Mouse (Mus musculus) small intestine, adult 2 months (tissue): ENCODE results near the gene Anapc1. TPM values are rescaled to one million over a fixed set of nuclear protein-coding genes. Genes with fewer than 3 reads are reported as not detected.
"Not testable (repeated sequence)": the region's sequence is repeated elsewhere in the genome, so short reads cannot be mapped to it uniquely, and the experiment has no call there.

Source experiments
- H3K27ac ChIP-seq: fragments of 200-500 bp; 2 replicates; pipeline ENCODE4 v1.5.1; 2012; ENCODE audit warnings: low read depth, low read length, control low read depth, inconsistent platforms; ENCODE audit not compliant: insufficient read depth
- H3K27me3 ChIP-seq: fragments of 200-500 bp; 2 replicates; pipeline ENCODE4 v1.6.1; 2012; ENCODE audit warnings: mild to moderate bottlenecking, moderate library complexity, low read length, inconsistent platforms; ENCODE audit not compliant: control insufficient read depth, insufficient read depth
- H3K36me3 ChIP-seq: fragments of 200-500 bp; 2 replicates; pipeline ENCODE4 v1.6.1; 2012; ENCODE audit warnings: mild to moderate bottlenecking, low read length, control low read depth, inconsistent platforms; ENCODE audit not compliant: control insufficient read depth, insufficient read depth
- H3K4me1 ChIP-seq: fragments of 200-500 bp; 2 replicates; pipeline ENCODE4 v1.6.1; 2012; ENCODE audit warnings: low read length, inconsistent platforms, mixed read lengths; ENCODE audit not compliant: control insufficient read depth, insufficient read depth, insufficient read length
- H3K4me3 ChIP-seq: fragments of 200-500 bp; 2 replicates; pipeline ENCODE4 v1.5.1; 2012; ENCODE audit warnings: low read depth, mild to moderate bottlenecking, control low read depth, inconsistent platforms, low read length, moderate library complexity
- CTCF ChIP-seq: fragments of 200-500 bp; IDR thresholded peaks from 2 replicates; pipeline ENCODE4 v1.5.1; 2012; ENCODE audit warnings: low read depth, mild to moderate bottlenecking, control low read depth, inconsistent platforms, low read length, moderate library complexity, mixed read lengths; ENCODE audit not compliant: insufficient replicate concordance, insufficient read length; ENCODE audit errors: extremely low read depth
- POLR2A ChIP-seq: fragments of 200-500 bp; IDR thresholded peaks from 2 replicates; pipeline ENCODE4 v1.6.1; 2012; ENCODE audit warnings: low read depth, mild to moderate bottlenecking, control low read depth, inconsistent platforms, low read length, moderate library complexity
- WGBS: fragments of 180-500 bp; shearing (Covaris S2); methylation state at CpG from one replicate; pipeline ENCODE4 v1.1.7; 2018; 5-methylcytosine and 5-hydroxymethylcytosine counted together
- polyA plus RNA-seq: library from polyadenylated mRNA; depleted of rRNA; stranded (reverse); fragments of >200 nt; gene quantifications from 2 replicates; pipeline ENCODE4 v1.2.3, GENCODE M21; 2012

The Anapc1 gene
- polyA plus RNA-seq, 1 experiment, result 19.1 TPM

GRCm38 (mm10) chr2:128697566-128697965, 10.4 kb upstream of the Anapc1 start:
- Histone ChIP-seq H3K27ac (peak overlapping the region; percentile 99), H3K4me3 (no peak overlapping the region), H3K4me1 (peaks cover 6% of the 10 kb centered on the region; the same call in 1 of the 2 replicates), H3K27me3 (no peaks in the 10 kb centered on the region), H3K36me3 (peaks cover 9% of the 10 kb centered on the region; the same call in 1 of the 2 replicates)
- no peak for TF ChIP-seq CTCF
- TF ChIP-seq POLR2A, result no peak
- WGBS, result 48% methylated on average over 5 of the region's 5 CpGs

GRCm38 (mm10) chr2:128697047-128697446, 9.9 kb upstream of the Anapc1 start:
- H3K36me3 ChIP-seq, result peaks cover 8% of the 10 kb centered on the region; the same call in 1 of the 2 replicates
- TF ChIP-seq POLR2A (no peak), CTCF (no peak)
- 59% methylated on average over 1 of the region's 1 CpGs for WGBS
- peak overlapping the region; percentile 99 for H3K27ac ChIP-seq
- H3K4me1 ChIP-seq, result peaks cover 6% of the 10 kb centered on the region; the same call in 1 of the 2 replicates
- no peak overlapping the region for H3K4me3 ChIP-seq
- no peaks in the 10 kb centered on the region for H3K27me3 ChIP-seq

GRCm38 (mm10) chr2:128696426-128696825, 9.2 kb upstream of the Anapc1 start:
- peak overlapping the region; percentile 99 for H3K27ac ChIP-seq
- TF ChIP-seq POLR2A, result peak; percentile 22; the same call in 1 of the 2 replicates
- TF ChIP-seq CTCF, result no peak

DNA sequence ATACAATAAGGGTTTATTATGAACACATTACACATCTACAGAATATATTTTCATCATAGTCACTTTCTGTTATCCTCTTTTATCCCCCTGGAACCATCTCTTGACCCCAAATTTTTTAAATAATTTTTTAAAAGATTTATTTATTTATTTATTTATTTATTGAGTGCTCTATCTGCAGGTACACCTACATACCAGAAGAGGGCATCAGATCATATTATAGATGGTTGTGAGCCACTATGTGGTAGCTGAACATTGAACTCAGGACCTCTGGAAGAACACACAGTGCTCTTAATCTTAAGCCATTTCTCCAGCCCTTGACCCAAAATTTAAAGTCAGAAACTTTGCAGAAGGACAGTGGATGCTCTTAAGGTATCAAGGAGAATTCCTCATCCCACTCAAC, 7.4 kb upstream of the Anapc1 start:
- Histone ChIP-seq H3K27me3 (no peaks in the 10 kb centered on the region), H3K36me3 (no peaks in the 10 kb centered on the region), H3K27ac (no peak overlapping the region), H3K4me1 (peaks cover 6% of the 10 kb centered on the region; the same call in 1 of the 2 replicates), H3K4me3 (no peak overlapping the region)
- TF ChIP-seq CTCF (no peak), POLR2A (no peak)

More at GRCm38 (mm10) chr2:128696426-128696825, 9.2 kb upstream of the Anapc1 start:
- Histone ChIP-seq H3K27me3 (no peaks in the 10 kb centered on the region), H3K4me1 (peaks cover 6% of the 10 kb centered on the region; the same call in 1 of the 2 replicates), H3K4me3 (no peak overlapping the region), H3K36me3 (0 out of 2 replicates have a peak, but pooled peaks cover 5% of the 10 kb centered on the region)
- 27% methylated on average over 3 of the region's 3 CpGs for WGBS

GRCm38 (mm10) chr2:128693828-128694227, 6.6 kb upstream of the Anapc1 start:
- H3K27ac ChIP-seq, H3K36me3 ChIP-seq, H3K4me3 ChIP-seq, H3K4me1 ChIP-seq, H3K27me3 ChIP-seq: not testable (repeated sequence)
- 82% methylated on average over 3 of the region's 3 CpGs for WGBS

DNA sequence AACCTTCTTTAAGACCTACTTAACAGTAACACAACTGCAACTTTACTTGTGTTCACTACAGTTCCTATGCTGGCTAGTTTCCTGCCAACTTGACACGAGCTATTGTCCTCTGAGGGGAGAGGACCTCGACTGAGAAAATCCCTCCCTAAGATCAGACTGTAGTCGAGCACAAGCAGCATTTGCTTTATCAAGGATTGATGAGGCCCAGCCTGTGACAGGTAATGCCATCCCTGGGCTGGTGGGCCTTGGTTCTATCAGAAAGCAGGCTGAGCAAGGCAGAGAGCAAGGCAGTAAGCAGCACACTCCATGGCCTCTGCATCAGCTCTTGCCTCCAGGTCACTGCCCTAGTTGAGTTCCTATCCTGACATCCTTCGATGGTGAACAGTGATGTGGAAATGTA, 6.0 kb upstream of the Anapc1 start:
- H3K27me3 ChIP-seq, result no peaks in the 10 kb centered on the region
- H3K4me3 ChIP-seq, result no peak overlapping the region
- 67% methylated on average over 4 of the region's 4 CpGs for WGBS
- H3K36me3 ChIP-seq, result no peaks in the 10 kb centered on the region
- H3K27ac ChIP-seq, result no peak overlapping the region
- peaks cover 6% of the 10 kb centered on the region; the same call in 1 of the 2 replicates for H3K4me1 ChIP-seq
- no peak for TF ChIP-seq CTCF
- no peak for TF ChIP-seq POLR2A

DNA sequence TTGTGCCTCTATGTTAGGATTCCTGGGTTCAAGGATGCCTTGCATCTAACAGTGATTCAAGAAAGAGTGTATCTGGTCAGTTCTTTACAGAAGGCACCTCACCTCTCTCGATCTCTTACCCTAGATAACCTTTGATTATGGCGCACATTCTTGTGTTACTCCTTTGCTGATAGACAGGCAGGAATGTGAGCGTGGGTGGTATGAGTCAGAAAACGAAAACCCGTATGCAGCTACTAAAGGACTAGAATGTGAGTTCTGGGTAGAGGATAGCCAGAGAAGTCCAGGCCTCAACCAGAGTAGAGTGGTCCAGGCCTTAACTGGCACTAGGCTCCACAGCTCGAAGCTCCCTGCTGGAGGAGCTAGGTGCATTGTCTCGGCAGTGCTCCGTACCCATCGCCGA, 5.6 kb upstream of the Anapc1 start:
- Histone ChIP-seq H3K27me3 (no peaks in the 10 kb centered on the region), H3K4me3 (no peak overlapping the region), H3K36me3 (no peaks in the 10 kb centered on the region), H3K27ac (no peak overlapping the region), H3K4me1 (peaks cover 6% of the 10 kb centered on the region; the same call in 1 of the 2 replicates)
- TF ChIP-seq CTCF, result no peak
- 88% methylated on average over 10 of the region's 10 CpGs for WGBS

- Histone ChIP-seq H3K27me3 (no peaks in the 10 kb centered on the region), H3K27ac (no peak overlapping the region), H3K36me3 (no peaks in the 10 kb centered on the region), H3K4me3 (no peak overlapping the region), H3K4me1 (peaks cover 6% of the 10 kb centered on the region; the same call in 1 of the 2 replicates)
- WGBS, result 86% methylated on average over 14 of the region's 14 CpGs
- TF ChIP-seq CTCF (no peak), POLR2A (no peak)
These were observed 5.1 kb upstream of the Anapc1 start for GRCm38 (mm10) chr2:128692336-128692735.
